Mouse (Mus musculus) right cerebral cortex, postnatal 14 days (tissue): Measurements from ENCODE around the gene Vac14.

Experiments used
- DNase-seq: peaks from one replicate; pipeline ENCODE4 v3.0.0; 2022

Gene Vac14

GRCm38 (mm10) chr8:110754713-110755112 lies 136.3 kb downstream of the Vac14 start:
- no peak for DNase-seq

- DNase-seq: peak; percentile 54
These were observed 137.3 kb downstream of the Vac14 start for GRCm38 (mm10) chr8:110755511-110756170.

GRCm38 (mm10) chr8:110756196-110756595 lies 137.8 kb downstream of the Vac14 start:
- DNase-seq: no peak

GRCm38 (mm10) chr8:110760280-110760940 lies 142.0 kb downstream of the Vac14 start:
- DNase-seq: no peak

DNA sequence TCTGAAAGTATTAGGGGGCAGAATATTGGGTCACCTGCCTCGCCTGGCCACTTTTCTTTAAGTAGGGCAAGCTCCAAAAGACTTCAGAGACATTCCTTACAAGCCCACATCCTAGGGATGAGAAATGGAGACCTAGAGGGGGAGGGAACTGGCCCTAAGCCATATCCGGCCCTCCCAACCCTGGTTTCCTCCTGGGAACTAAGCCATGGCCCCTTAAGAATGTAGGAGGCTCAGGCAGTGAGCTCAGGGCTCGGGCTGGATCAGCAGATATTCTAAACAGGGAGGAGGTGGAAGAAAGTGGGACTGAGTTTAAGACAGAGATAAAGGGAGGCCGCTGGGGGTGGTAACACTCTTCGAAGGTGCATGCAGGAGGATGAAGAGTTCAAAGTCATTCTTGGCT lies 142.8 kb downstream of the Vac14 start:
- DNase-seq: no peak

GRCm38 (mm10) chr8:110761988-110762387 lies 143.6 kb downstream of the Vac14 start:
- no peak for DNase-seq

DNA sequence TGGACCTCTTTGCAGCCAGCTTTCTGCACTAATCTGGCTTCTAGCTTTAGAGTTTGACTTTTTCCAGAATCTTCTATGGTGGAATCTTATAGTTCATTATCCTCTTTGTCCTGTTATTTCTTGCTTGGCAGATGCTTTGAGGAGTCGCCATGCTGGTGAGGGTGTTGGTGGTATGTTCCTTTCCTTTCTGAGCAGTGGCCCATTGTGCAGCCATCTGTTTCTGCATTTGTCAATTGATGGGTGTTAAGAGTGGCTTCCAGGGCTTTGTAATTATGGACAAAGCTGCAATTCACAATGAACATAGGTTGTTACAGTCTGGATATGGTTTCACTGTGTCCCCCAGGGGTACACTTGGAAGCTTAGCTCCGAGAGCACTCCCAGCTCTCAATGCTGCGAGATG lies 146.3 kb downstream of the Vac14 start:
- no peak for DNase-seq

DNA sequence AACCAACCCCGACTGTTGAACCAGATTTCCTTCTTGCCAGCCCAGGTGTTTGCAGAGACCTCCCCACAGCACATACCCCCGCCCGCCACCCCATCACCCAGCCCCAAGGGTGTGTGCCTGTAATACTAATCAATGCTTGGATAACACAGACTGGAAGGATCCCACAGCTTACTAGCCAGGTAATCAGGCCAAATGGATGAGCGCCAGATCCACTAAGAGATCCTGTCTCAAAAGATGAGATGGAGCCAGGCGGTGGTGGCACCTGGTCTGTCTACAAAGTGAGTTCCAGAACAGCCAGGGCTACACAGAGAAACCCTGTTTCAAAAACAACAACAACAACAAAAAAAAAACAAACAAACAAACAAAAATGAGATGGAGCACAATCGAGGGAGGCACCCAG lies 148.9 kb downstream of the Vac14 start:
- DNase-seq: no peak
